ENCODE assay signal across 16 mouse cellular contexts in genomic region chr2:104470536-104470935, GRCm38 (mm10). TPM values are rescaled to one million over a fixed set of nuclear protein-coding genes. Genes with fewer than 3 reads are reported as not detected.
"Had no signal": no experiment of that assay in that cellular context is flagged by ENCODE, and none has a peak within 500 bp of the region (broad histone marks: within the 10 kb centered on the region; RNA-seq: fewer than 3 reads in every experiment).

No protein-coding gene starts in this region.

- DNase-seq: kidney, postnatal 10 days; kidney, postnatal 4 days; lung, adult 2 months; lung, postnatal 36 days; thymus, adult 2 months; thymus, postnatal 25 days had no signal

- H3K4me3 ChIP-seq: layer of hippocampus, adult 2 months; limb, embryonic 12.5 days; liver, embryonic 15.5 days; midbrain, embryonic 15.5 days; neural tube, embryonic 12.5 days had no signal

- H3K27ac ChIP-seq: layer of hippocampus, adult 2 months; limb, embryonic 12.5 days; liver, embryonic 15.5 days; midbrain, embryonic 15.5 days; neural tube, embryonic 12.5 days; stomach, postnatal 0 days had no signal

- H3K27me3 ChIP-seq: limb, embryonic 12.5 days; liver, embryonic 15.5 days; midbrain, embryonic 15.5 days; neural tube, embryonic 12.5 days had no signal

- H3K9me3 ChIP-seq: limb, embryonic 12.5 days; liver, embryonic 15.5 days; midbrain, embryonic 15.5 days; neural tube, embryonic 12.5 days had no signal

- H3K9ac ChIP-seq: limb, embryonic 12.5 days; liver, embryonic 15.5 days; midbrain, embryonic 15.5 days; neural tube, embryonic 12.5 days had no signal

- ATAC-seq: lung, postnatal 0 days; midbrain, embryonic 15.5 days had no signal

- H3K4me1 ChIP-seq: neural tube, embryonic 12.5 days had no signal

- H3K4me2 ChIP-seq: limb, embryonic 12.5 days; liver, embryonic 11.5 days; liver, embryonic 15.5 days; midbrain, embryonic 15.5 days; neural tube, embryonic 12.5 days had no signal

- H3K36me3 ChIP-seq: neural tube, embryonic 12.5 days had no signal

RNA-seq across cellular contexts. Expression of gene D430041D05Rik, which starts 59.7 kb away (rescaled TPM):
- total RNA-seq: megakaryocyte progenitor cell, adult 5-6 weeks; monocyte, adult 5-6 weeks had no signal
- polyA plus RNA-seq: liver, embryonic 15.5 days had no signal
